Mouse (Mus musculus) myocyte (in vitro differentiated cells): ENCODE measurements at regions not wholly inside any gene's neighbourhood (a gene's known extent, or its start where the extent isn't known, plus 50 kb on each side); places are given as distances from the start of the nearest gene placed in this dataset.

Source experiments
- POLR2A ChIP-seq: IDR thresholded peaks from one replicate; pipeline ENCODE4 v1.6.1; 2011; ENCODE audit warnings: low read depth, mild to moderate bottlenecking, control low read depth, moderate library complexity; ENCODE audit not compliant: insufficient read length
- TCF12 ChIP-seq: IDR thresholded peaks from one replicate; pipeline ENCODE4 v1.6.1; 2011; ENCODE audit warnings: mild to moderate bottlenecking, control low read depth; ENCODE audit not compliant: poor library complexity, insufficient read depth, severe bottlenecking
- TCF3 ChIP-seq: IDR thresholded peaks from one replicate; pipeline ENCODE4 v1.6.1; 2011; ENCODE audit warnings: low read depth, control low read depth; ENCODE audit not compliant: insufficient read length

- TF ChIP-seq POLR2A (no peak), TCF3 (no peak), TCF12 (no peak)
Measured at GRCm38 (mm10) chr3:12241026-12241425, 1905.5 kb upstream of the Gm38303 start.
